Mouse (Mus musculus): ENCODE data around the gene Pcgf1.

- TF ChIP-seq CTCF (IDR thresholded peaks at IDR 0.05; ENCODE audit: control insufficient read depth, insufficient read depth, insufficient read length), result no peak
- TF ChIP-seq MAX (IDR thresholded peaks at IDR 0.05), result no peak
- no peak for TF ChIP-seq MYOD1 (IDR thresholded peaks at IDR 0.05; ENCODE audit: control insufficient read depth, insufficient read length, low read depth)
Observed at GRCm38 (mm10) chr6:83080210-83080609, 2.5 kb downstream of the Pcgf1 start.
